Mouse (Mus musculus) kidney, adult 9 months (tissue): ENCODE results near the gene Rasgef1c.

Experiments used
- DNase-seq: peaks from one replicate; pipeline ENCODE4 v3.0.0; 2022

The Rasgef1c gene

DNA sequence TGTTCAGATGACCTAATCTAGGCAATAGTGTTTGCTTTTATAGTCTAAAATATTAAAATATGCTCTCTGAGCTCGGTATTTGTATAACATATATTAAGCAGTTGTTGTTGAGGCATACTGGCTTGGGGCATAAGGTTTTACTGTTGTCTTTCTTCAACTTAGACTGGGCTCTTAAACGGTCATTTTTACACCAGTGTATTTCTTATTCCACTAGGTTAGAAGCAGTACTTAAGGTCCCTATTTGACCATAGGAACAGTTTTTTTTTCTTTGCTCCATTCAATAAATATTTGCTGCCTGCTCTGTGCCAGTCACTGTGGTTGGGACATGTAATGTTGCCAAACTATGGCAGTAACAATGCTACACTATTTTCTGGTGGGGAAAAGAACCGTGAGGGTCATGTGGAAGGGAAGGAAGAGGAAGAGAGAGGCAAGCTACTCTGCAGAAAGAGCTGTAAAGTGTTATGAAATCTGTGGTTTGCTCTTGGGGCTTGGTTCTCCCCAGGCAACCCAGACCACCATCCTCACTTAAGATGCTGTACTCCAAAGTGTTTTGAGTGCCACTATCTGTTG lies 125.0 kb downstream of the Rasgef1c start:
- no peak for DNase-seq

DNA sequence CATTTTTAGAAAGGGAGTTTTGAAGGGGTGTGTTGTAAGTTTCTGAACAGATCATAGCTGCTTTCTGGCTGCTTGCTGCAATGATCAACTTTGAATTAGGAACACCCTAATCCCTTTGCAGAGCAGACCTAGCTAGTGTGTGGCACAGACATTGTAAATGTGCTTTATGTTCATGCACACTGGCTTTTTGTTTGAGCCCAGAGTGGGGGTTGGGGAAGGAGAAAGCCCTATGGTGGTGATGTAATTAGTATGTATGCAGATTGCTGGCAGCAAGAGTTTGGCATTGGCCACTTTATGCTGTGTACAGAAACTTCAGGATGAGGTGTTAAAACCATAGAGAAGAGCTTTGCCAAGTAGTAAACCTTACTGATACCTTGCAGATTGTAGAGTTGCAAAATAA lies 126.8 kb downstream of the Rasgef1c start:
- no peak for DNase-seq
